Mouse (Mus musculus): ENCODE data around the gene Sec14l3.

GRCm38 (mm10) chr11:4098816-4099215, 34.2 kb downstream of the Sec14l3 start:
- no peak for TF ChIP-seq POLR2A (IDR thresholded peaks at IDR 0.05; ENCODE audit: low read depth, low read length)
- TF ChIP-seq CTCF (IDR thresholded peaks at IDR 0.05; ENCODE audit: borderline replicate concordance, insufficient read depth, low read length), result no peak
